Mouse (Mus musculus) retina, adult 2 months (tissue): ENCODE results near the gene Cdk6.
"Not testable (repeated sequence)": the region's sequence is repeated elsewhere in the genome, so short reads cannot be mapped to it uniquely, and the experiment has no call there.

Source experiments
- DNase-seq: peaks from one replicate; pipeline ENCODE4 v3.0.0-alpha.2; 2012; ENCODE audit warnings: low read depth, low spot score

Cdk6 gene

DNA sequence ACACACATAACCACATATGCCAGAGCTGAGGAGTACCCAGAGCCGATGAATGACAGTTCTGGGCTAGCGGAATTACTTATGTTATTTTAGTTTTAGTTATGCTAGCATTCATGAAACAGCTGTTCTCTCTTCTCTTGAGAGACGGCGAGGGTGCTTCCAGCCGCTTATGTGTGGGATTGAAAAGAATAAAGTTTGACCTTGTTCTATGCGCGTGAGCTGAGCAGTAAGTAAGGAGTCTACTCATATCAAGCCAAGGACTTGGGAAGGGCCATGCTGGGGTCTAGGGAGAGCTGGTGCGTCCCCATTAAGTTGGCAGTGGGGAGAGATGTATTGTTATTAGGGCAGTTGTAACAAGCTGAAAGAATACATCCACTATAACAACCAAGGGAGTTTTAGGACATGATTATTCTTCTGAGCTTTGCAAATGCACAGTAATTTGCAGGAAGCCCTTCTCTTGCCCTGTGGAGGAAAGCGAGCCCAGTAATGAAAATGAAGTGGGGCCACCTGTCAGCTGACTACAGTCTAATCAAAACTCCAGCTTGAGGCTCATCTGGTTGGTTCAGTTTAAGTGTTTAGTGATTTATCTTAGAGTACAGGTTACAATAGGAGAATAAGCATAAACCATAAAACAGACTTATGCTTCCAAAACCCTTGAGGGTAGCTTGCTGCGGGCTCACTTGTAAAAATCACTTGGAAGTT is 170.0 kb downstream of the Cdk6 start:
- DNase-seq: no peak

DNA sequence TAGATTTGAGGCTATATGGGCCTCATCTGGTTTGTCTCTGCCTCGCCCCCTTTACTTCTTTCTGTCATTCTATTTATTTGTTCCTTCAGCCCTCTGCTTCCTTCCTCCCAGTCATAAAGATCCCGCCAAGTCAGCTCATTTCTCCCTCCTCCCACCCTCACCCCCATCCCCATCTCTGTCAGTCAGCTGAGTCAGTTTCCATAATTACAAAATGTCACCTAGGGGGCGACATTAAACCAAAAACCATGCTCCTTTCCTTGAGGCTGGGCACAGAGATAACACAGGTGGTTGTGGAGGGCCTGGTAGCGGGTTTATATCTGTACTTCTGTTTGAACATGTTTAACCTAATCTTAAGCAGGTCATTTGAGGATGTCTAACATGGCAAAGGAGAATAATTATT is 171.3 kb downstream of the Cdk6 start:
- DNase-seq: no peak

DNA sequence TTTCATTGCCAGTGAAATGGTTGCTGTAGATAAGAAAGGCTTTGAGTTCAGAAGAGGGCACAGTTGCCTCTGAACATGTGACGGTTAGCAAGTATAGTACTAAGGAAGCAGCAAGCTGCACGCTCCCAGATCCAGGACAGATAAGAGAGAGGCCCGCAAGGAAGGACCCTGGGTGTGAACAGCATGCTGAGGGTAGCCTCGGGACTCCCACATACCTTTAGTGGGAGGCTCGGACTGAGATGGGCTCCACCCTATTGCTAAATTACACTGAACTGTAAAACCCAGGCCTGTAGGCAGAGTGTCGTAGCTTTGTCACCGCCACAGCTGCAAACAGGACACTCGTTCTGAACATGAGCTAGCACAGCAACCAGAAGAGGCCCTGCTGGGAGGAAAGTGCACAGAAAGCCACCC is 173.6 kb downstream of the Cdk6 start:
- DNase-seq: no peak

GRCm38 (mm10) chr5:3515477-3515876 is 174.2 kb downstream of the Cdk6 start:
- no peak for DNase-seq

DNA sequence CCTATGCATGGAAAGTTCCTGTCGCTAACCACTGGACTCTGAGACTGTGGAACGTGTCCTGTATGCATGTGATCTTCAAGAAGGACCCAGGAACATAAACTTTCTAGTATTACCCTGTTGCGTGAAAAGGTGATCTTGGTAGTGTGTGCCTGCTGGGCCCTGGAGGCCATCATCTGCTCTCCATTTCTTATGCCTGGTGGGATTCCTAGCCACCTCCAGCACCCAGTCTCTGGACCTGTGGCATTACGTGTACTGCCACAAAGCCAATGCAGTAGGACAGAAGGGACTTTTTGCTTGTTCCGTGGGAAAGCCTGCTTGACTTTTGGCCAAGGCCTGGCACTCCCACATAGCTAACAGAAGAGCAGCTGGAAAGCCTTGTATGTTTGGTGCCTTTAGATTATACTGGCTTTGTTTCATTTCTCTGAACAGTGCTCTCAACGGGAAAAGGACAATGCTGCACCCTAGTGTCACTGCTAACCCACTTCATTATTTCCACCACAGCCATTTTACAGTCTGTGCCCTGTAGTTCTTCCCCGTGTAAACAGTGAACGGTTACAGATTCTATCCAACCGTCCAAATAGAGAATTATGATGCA is 175.3 kb downstream of the Cdk6 start:
- peak; percentile 15 for DNase-seq

DNA sequence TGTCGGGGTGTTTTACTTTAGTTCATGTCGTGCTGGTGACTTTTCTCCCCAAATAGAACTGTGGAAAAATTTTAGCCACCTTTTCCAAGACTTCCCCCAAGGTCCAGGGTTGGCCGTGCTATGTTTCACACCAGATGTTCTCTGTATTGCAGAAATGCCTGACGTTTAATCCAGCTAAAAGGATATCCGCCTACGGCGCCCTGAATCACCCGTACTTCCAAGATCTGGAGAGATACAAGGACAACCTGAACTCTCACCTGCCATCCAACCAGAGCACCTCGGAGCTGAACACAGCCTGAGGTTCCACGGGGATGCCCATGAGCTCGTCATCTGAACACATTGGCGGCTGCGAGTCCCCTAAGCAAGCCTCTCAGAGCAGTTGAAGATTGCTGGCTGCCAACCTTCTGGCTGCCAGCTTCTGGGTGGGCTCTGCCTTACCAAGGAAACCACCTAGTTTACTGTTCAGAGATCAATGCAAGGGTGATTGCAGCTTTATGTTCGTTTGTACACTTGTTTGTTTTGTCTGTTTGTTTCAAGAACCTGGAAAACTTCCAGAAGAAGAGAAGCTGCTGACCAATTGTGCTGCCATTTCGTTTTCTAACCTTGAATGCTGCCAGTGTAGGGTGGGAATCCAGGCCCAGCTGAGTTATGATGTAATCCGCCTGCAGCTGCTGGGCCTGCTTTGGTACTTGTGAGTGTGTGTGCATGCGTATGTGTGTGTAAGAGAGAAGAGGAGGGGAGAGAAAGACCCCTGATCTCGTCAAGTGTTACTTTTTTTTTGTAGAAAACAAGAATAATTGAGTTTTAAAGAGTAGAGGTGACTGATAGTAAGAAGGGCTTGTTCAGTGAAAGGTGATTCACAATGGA is 179.4 kb downstream of the Cdk6 start:
- DNase-seq: no peak

- no peak for DNase-seq
These were observed 180.5 kb downstream of the Cdk6 start for GRCm38 (mm10) chr5:3521741-3522140.

- no peak for DNase-seq
These were observed 181.5 kb downstream of the Cdk6 start for GRCm38 (mm10) chr5:3522826-3523225.

GRCm38 (mm10) chr5:3527041-3527691 is 185.9 kb downstream of the Cdk6 start:
- no peak for DNase-seq

DNA sequence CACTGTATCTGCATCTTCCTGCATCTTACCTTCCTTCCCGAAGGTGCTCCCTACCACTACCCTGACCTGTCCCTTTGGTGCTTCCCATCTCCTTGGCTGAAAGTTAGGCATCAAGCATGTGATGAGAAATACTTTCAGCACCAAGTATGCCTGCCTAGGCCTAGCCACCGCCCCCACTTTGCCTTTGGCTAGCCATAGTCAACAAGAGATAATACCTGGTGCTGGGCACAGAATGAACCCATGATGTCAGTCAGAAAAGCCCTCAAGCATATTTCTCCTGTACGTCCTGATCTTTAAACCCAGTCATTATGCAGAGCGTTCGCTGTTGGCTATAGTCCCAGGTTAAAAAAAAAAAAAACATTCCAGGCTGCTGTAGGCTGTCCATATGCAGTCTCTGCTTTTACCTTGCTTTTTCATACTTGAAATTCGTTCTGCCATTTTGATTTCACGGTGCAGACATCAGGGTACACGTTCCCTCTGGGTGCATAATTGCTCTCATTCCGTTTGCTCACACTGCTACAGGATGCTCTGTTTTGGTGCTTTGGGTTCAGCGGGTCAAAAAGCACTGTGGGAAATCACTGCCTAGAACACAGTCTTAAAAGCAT is 188.4 kb downstream of the Cdk6 start:
- no peak for DNase-seq

DNA sequence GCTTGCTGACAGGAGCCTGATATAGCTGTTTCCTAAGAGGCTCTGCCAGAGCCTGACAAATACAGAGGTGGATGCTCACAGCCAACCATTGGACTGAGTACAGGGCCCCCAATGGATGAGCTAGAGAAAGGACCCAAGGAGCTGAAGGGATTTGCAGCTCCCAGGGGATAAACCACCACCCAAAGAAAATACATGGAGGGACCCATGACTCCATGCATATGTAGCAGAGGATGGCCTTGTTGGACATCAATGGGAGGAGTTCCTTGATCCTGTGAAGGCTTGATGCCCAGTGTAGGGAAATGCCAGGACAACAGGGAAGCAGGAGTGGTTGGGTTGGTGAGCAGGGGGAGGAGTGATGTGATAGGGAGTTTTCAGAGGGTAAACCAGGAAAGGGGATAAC is 190.8 kb downstream of the Cdk6 start:
- not testable (repeated sequence) for DNase-seq

GRCm38 (mm10) chr5:3536592-3537212 is 195.4 kb downstream of the Cdk6 start:
- no peak for DNase-seq

DNA sequence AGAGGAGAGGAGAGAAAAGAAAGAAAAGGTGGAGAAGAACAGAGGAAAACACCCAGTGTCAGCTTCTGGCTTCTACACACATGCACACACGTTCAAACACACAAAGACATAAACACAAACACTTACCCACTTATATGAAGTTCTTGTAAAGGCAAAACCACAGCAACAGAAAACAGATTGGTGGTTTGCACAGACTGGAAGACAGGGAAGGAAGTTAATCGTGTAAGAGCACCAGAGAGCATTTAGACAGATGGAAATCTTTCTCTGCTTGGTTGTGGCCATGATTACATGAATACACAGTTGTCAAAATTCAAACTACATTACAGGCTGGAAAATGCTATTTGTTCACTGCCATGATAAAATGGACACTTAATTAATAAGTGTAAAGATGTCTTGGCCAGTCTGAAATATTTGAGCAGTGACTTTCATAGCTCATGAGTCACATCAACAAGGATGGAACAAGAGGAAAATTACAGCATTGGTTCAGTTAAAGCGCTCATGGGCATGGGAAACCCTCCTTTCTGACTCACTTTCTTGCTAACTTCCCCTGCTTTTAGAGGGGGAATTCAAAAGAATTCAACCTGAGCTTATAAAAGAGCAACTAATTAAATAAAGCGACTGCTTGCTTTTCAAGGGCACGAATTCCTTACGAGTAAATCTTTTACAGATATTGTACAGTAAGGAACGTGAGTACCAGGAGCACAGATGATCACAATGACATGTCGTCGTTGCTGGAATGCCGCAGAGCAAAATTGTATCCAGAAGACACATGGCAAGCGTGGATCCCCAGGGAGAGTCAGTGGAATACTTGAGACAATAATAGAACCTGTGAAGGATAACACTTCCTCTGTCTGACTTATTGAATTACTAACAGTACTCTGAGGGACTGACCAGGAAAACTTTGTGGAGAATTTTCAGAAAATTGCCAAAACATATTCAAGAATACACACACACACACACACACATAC is 197.5 kb downstream of the Cdk6 start:
- no peak for DNase-seq

DNA sequence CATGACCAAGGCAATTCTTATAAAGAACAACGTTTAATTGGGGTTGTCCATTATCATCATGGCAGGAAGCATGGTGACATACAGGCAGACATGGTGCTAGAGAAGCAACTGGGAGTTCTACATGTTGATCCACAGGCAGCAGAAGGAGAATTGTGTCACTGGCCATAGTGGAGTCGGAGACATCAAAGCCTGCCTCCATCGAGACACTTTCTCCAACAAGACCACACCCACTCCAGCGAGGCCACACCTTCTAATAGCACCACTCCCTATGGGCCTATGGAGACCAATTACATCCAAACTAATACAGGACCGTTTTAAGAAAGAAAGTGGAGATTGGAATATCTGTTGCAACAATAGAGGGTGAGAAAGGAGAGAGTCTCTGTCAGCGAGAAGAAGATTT is 200.6 kb downstream of the Cdk6 start:
- DNase-seq: no peak

DNA sequence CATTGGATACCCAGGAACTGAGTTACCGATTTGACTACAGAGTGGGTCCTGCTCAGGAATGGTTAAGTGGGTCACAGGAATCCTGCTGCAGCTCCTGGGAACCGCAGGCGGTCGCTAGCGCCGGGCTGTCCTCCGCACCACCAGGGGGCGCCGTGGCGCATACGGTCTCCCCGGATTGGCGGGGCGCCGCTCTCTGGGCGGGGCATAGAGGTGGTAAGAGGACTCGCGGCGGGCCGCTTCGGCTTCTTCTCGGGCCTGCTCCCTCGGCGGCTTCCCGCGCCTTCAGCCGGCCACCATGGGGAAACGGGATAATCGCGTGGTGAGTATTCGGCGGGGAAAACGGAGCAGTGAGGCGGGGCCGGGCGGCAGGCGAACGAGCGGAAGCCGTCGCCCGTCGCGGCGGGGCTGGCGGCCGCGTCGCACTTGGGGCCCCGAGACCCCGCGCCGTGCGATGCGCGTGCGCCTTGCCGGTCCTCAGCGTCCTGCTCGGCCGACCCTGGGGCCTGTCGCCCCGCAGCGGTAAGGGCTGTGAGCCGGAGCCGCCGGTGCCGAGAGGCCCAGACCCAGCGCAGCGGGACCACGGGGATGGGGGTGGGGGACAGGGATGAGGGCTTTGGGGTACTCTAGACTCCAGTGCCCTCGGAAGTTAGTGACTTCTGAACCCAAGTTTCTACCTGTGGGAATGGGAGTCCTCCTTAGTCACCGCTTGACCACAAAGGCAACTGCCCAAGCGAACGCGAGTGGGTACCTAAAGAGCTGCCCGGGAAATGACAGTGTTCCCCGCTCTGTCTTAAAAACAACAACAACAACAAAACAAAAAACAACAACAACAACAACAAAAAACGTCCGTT is 202.6 kb downstream of the Cdk6 start, which contains the start of gene Fam133b:
Fam133b (plus strand) TSS at position 205 of the 851 bp plus-strand sequence.
- DNase-seq: peak; percentile 80

GRCm38 (mm10) chr5:3544480-3544769 is 203.1 kb downstream of the Cdk6 start:
- DNase-seq: no peak

DNA sequence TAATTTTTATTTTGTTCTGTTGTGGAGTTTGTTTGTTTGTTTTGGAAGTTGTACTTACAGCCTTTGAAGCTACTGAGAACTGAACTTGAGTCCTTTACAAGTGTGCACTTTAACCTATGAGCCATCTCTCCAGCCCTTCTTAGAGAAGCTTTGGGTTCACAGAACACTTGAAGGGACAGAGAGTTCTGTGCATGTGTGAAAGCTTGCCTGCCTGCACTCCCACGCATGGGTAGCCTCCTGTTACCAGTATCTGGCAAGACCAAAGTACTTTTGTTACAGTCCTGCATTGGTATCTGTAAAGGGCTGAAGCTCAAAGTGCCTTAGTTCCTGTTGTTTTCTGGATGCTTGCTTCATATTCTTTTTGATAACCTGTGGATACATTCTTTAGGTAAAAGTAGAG is 204.9 kb downstream of the Cdk6 start:
- no peak for DNase-seq

GRCm38 (mm10) chr5:3551481-3551880 is 210.2 kb downstream of the Cdk6 start:
- DNase-seq: no peak

- no peak for DNase-seq
These were observed 212.9 kb downstream of the Cdk6 start for GRCm38 (mm10) chr5:3554198-3554597.
